Mouse (Mus musculus): ENCODE data around the gene Pbx1. TPM values are rescaled to one million over a fixed set of nuclear protein-coding genes. Genes with fewer than 3 reads are reported as not detected.
A peak's percentile ranks its signal among the peaks of the same experiment; 100 is the strongest.

Pbx1 gene
- total RNA-seq, 2 experiments from 2014 or later, result 120 to 123 TPM

DNA sequence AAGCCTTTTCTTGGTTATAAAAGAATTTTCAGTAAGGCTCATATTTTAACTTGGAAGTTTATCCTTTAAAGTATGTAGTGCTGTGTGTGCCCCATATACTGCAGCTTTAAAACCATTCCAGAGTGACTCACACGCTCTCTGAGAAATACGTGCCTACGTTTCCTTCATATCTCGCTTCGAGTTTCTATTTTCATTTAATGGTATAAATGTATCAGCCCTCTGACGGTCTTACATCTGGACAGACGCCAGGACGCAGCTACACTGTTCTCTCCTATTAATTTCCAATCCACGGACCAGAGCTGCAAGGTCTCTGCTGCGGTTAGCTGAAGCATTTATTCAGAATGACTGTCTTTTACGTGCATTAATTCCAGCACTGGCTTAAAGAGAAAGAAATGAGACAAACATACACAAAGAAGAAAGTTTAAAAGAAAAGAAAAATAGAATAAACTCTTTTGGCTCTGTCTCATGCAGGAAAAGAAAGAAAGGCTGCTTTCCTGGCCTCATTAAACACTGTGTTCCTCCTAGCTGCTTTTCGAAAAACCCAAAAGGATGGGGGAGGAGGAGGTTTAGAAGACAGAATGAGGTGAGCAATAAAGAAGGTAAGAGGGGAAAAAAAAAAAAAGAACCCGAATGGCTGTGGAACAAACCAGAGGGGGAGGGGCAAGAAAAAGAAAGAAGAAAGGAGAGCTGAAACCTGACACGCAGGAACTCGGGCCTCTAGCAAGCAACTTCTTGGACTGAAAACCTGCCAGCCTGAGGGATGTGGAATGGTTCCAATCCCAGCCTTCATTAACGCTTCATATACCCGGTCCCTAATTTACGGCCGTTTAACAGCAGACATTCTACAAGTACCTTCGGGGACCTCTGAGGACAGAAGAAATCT is 40.2 kb downstream of the Pbx1 start:
- H3K27ac ChIP-seq, result peak overlapping the region; percentile 72
- DNase-seq (ENCODE audit: low spot score in 2 of 2), result no peak
- no peak for TF ChIP-seq CTCF (conservative IDR thresholded peaks at IDR 0.05)
- peak overlapping the region; percentile 35 for H3K4me3 ChIP-seq

DNA sequence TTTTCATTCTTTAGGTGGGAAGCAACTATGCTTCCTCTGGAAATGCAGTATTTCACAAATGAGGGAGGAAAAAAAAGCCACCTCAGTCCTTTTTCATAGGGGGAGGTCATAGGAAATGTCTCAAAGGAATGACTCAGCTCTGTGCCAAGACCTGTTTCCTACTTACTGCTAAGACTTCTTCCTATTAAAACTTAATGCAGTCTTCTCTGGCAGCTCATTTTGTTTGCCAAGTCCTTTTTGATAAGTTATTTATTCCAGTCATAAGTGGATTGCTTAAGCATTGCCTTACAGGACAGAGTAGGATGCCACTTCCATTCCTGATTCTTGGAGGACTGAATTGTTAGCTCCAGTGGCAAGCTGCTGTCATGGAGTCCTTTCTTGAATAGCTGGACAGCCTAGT is 41.3 kb downstream of the Pbx1 start:
- peak overlapping the region; percentile 72; the same call in 1 of the 2 replicates for H3K27ac ChIP-seq
- H3K4me3 ChIP-seq, result no peak overlapping the region
- no peak for DNase-seq (ENCODE audit: low spot score in 2 of 2)
- no peak for TF ChIP-seq CTCF (conservative IDR thresholded peaks at IDR 0.05)

DNA sequence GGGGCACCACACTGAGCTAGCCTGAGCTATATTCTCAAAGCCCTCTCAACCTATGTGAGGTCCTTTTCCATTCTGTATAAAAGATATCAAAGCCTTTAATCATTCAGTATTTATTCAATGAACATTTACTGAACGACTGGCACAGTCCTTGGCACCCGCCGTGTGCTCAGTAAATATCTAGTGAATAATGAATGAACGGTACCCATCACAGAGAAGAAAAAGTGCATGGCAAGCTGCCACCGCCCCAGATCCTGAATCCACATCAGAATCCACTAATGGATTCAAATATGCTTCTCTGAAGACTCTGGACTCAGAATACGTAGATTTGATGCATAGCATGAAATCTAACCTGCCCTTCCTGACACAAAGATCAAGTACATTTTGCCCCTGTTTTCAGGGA is 45.9 kb downstream of the Pbx1 start:
- no peak for DNase-seq (ENCODE audit: low spot score in 2 of 2)

DNA sequence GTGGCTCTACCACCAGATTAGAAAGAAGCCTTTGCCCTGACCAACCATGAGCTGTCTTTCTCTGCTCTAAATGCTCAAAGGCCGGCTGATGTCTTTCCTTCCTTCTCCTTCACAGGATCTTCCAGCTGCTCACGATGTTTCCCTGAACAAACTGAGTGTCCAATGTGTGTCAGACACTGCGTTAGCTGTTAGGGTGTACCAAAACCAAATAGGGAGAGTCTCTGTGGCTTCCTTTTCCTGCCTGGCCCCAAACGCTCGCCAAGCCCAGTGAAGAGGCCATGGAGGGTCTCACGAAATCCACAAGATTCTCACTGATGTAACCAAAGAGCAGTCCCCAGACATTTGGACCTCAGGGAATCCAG is 47.5 kb downstream of the Pbx1 start:
- H3K4me3 ChIP-seq, result no peak overlapping the region
- TF ChIP-seq CTCF (conservative IDR thresholded peaks at IDR 0.05), result no peak

More for the DNA sequence above, 45.9 kb downstream of the Pbx1 start:
- Histone ChIP-seq H3K4me3 (no peak overlapping the region), H3K27ac (peak overlapping the region; percentile 83)
- no peak for TF ChIP-seq CTCF (conservative IDR thresholded peaks at IDR 0.05)

DNA sequence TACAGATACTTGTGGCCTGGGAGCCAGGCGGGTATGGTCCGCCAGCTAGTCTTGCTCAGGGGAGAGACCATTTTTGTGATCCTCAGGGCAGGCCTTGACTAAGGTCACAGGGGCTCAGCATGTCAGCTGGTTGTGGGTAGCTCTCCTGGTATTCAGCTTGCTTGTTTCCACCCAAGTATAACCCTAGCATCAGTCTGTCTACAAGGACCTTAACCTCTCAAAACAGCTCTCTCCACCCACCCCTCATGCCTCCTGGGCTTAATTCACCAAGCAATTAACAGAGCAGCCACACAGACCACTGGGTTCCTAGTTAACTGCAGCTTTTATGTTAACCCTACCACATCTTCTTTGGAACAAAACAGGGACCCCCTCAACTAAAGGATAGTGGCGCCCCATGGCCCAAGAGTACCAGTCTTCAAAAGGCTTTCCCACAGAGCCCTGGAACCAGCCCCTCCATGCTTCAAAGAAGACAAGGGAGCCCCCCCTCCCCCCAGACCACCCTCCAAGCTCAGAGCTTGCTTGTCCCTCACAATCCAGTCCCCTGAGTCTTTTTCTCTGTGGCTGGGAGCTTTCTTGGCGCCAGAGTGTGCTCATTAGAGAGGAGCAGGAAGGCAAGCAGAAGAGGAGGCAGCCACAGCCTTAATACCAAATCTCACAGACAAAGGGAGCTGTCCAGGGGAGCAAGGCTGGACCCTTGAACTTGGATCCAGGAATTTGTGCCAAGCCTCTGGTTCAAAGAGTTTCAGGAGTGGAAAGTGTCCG is 48.1 kb downstream of the Pbx1 start:
- Histone ChIP-seq H3K27ac (peak overlapping the region; percentile 83), H3K4me3 (no peak overlapping the region)
- DNase-seq (ENCODE audit: low spot score in 2 of 2), result no peak
- no peak for TF ChIP-seq CTCF (conservative IDR thresholded peaks at IDR 0.05)

More for the DNA sequence above, 47.5 kb downstream of the Pbx1 start:
- peak overlapping the region; percentile 83 for H3K27ac ChIP-seq
- DNase-seq (ENCODE audit: low spot score in 2 of 2), result no peak

DNA sequence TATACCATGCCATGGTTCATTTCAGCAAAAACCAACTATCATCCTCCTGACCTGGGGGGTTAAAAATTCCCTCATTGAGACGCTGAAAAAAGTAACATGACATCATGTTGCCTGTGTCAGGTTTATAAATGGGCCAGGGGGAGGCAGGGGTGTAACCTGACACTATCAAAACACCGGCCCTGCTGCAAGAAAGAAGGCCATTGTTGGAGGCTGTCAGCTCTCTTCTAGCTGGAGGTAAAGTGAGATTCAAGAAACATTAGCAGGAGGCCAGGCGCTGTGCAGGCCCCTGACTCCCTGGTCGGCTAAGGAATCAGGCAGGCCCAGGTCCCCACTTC is 49.3 kb downstream of the Pbx1 start:
- TF ChIP-seq CTCF (conservative IDR thresholded peaks at IDR 0.05), result no peak
- no peak for DNase-seq (ENCODE audit: low spot score in 2 of 2)
- Histone ChIP-seq H3K27ac (peak overlapping the region; percentile 83), H3K4me3 (no peak overlapping the region)

DNA sequence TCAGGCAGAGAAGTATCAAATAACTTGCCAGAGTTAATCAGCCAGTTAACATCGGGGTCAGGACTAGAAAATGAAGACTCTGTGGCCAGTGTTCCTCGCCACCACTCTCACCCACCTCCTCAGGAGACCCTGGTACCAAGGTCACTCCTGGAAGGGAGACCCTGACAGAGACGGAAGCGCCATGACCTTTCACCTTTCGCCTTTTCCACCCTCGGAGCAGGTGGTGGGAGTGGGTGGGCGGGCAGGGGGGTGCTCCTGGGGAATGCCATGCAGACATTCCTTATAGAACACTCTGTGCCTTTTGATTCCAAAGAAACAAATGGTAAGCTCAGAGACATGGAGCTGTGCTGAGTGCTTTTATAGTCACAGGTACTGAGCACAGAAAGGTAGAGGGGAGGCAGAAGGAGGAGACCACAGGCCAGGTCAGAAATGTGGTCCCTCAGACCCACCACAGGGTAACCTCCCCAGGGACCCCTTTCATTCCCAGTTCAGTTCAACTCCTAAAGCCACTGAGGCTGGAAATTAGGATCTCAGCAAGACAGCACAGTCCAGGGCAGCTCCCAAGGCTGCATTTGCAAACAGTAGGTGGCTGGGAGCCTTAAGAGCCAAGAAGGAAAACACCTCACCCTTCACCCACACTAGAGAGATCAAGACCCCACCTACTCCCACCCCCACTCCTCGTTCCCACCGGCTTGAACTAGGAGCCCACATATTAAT is 49.8 kb downstream of the Pbx1 start:
- no peak for DNase-seq (ENCODE audit: low spot score in 2 of 2)
- Histone ChIP-seq H3K4me3 (no peak overlapping the region), H3K27ac (peak overlapping the region; percentile 83)
- TF ChIP-seq CTCF (conservative IDR thresholded peaks at IDR 0.05), result no peak

DNA sequence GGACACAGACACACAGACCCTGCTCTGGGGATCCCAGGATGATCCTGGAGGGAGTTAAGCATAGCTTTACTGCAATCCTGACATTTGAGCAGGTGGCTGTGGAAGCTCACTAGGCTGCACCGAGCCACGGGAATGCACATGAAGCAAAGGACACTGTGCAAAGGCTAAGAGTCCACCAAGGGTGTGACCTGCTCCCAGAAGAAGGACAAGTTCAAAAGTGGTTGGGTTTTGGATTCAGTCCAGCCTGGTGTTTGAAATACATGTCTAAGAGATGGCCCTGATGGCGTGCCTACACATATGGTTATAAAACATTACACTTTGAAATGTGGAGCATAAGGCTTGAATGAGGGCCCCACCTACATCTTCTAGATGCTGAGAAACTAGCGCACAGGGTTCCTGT is 50.6 kb downstream of the Pbx1 start:
- Histone ChIP-seq H3K4me3 (no peak overlapping the region), H3K27ac (peak overlapping the region; percentile 83)
- no peak for TF ChIP-seq CTCF (conservative IDR thresholded peaks at IDR 0.05)
- no peak for DNase-seq (ENCODE audit: low spot score in 2 of 2)

DNA sequence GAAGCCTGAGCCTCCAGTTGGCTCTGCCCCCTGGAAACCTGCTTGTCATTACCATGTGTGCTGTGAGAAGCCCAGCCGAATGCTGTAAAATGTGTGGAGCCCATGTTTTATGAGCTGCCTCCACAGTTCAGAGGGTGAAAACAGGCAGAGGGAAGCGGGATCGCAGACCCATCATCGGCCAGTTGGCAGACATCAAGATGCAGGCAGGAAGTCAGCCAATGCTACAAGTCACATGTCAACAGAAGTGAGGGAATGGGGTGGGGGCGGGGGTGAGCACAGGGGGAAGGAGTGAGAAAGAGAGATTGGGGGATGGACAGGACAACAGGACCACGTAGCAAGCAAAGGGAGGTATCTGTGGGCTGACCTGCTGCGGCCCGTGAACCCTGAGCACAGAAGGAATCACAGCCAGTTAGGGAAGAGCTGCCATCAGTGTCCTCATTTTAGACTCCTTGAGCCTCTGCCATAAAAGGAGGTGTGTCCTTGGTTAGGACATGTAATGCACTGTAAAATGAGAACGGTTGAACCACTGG is 51.8 kb downstream of the Pbx1 start:
- H3K4me3 ChIP-seq, result no peak overlapping the region
- TF ChIP-seq CTCF (conservative IDR thresholded peaks at IDR 0.05), result no peak
- H3K27ac ChIP-seq, result 0 out of 2 replicates have a peak overlapping the region, but pooled peaks have one; percentile 39
- DNase-seq (ENCODE audit: low spot score in 2 of 2), result no peak

DNA sequence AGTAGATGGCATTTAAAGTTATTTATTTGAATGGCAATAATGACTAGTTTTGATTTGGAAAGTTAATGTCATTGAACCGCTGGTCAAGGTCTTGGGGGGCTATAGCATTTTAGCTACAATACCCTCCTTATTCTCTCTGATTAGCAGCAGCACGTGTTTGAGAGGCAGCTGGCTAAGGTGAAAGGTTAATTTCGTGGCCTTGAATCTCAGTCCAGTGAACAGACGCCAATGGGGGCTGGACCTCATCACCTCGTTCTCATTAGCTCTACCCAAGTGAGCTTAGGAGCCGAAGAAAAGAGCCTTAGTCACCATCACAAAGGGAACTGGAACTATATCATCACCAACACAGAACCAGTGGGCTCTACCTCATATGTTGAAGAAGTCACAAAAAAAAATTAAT is 54.4 kb downstream of the Pbx1 start:
- no peak for TF ChIP-seq CTCF (conservative IDR thresholded peaks at IDR 0.05)
- no peak overlapping the region for H3K4me3 ChIP-seq
- no peak for DNase-seq (ENCODE audit: low spot score in 2 of 2)
- H3K27ac ChIP-seq, result no peak overlapping the region

DNA sequence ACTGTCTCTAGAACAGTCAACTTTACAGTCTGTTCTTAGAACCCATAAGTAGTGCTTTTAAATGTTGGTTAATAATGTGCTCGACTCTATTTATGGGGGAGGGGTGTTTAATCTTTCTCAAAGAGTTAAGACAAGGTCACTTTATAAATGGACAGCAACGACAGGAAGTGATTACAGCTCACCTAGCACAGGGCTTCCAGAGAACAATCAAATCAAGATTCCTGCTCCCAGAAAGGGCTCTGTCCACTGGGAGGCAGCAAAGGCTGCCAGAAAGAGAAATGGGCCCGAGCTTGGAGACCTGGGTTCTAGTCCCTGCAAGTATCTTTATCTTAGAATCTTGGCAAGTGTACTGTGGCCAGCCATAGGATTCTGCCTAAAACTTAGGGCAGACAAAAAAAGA is 55.7 kb downstream of the Pbx1 start:
- no peak for DNase-seq (ENCODE audit: low spot score in 2 of 2)
- TF ChIP-seq CTCF (conservative IDR thresholded peaks at IDR 0.05), result peak; percentile 74
- Histone ChIP-seq H3K27ac (0 out of 2 replicates have a peak overlapping the region, but pooled peaks have one; percentile 64), H3K4me3 (no peak overlapping the region)

DNA sequence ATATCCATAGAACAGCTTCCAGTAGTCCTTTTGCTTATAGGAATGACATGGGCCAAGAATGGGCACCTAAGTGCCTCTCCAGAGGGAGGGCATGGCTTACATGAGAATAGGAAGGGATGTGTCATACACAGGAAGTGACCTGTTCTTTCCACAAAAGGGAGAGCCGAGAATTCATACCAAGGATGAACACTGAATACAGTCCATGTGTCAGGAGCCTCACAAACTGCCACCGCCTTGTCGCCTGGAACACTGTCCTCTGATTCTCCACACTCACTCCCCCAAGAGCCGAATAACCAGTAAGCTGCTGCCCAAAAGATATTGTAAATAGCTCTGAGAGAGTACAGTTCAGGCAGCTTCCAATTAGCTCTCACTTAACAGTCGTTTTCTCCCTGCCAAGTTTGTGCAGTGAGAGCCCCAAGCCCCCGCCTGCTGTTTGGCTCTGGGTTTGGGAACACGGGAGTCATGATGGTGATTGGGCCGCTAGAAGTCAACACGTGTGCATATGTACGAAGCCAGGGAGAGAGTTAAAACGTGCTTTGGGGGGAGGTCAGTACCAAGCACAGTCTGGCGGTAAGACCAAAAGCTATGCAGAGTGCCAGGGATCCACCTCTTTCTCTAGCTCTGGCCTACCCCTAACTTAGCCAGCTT is 57.0 kb downstream of the Pbx1 start:
- DNase-seq (ENCODE audit: low spot score in 2 of 2), result no peak
- peak overlapping the region; percentile 64 for H3K27ac ChIP-seq
- TF ChIP-seq CTCF (conservative IDR thresholded peaks at IDR 0.05), result no peak
- H3K4me3 ChIP-seq, result no peak overlapping the region; the same call in 1 of the 2 replicates
